Mouse (Mus musculus): ENCODE results near the gene Banp. TPM values are rescaled to one million over a fixed set of nuclear protein-coding genes. Genes with fewer than 3 reads are reported as not detected.

The Banp gene
- total and polyA plus RNA-seq, 3 experiments, result 35.7 to 50.7 (median 42.5) TPM

GRCm38 (mm10) chr8:121922101-121922500 lies 27.4 kb upstream of the Banp start:
- TF ChIP-seq GATA1 (IDR thresholded peaks at IDR 0.05; ENCODE audit: borderline replicate concordance, low read length) (no peak), CTCF (IDR thresholded peaks at IDR 0.05; ENCODE audit: low read depth, low read length) (no peak), POLR2AphosphoS5 (IDR thresholded peaks at IDR 0.05; ENCODE audit: insufficient replicate concordance, low read depth, low read length) (no peak), TAL1 (conservative IDR thresholded peaks at IDR 0.05; ENCODE audit: low read depth, low read length) (no peak), GATA2 (IDR thresholded peaks at IDR 0.05; ENCODE audit: borderline replicate concordance, low read depth, low read length) (no peak)
- Histone ChIP-seq H3K9me3 (replicated peaks) (no peaks in the 10 kb centered on the region), H3K4me1 (ENCODE audit: insufficient read depth, low read depth, low read length) (peaks cover 8% of the 10 kb centered on the region), H3K27me3 (ENCODE audit: insufficient read depth, low read length) (peaks cover 52% of the 10 kb centered on the region), H3K4me3 (ENCODE audit: low read depth, low read length) (no peak overlapping the region), H3K36me3 (replicated peaks) (no peaks in the 10 kb centered on the region)
- ATAC-seq (ENCODE audit: extremely low read depth, insufficient number of reproducible peaks, low FRiP score, poor library complexity, severe bottlenecking) (no peak), DNase-seq (ENCODE audit: low spot score) (no peak)

GRCm38 (mm10) chr8:121924681-121925080 lies 24.9 kb upstream of the Banp start:
- Histone ChIP-seq H3K4me1 (ENCODE audit: insufficient read depth, low read depth, low read length) (peaks cover 16% of the 10 kb centered on the region), H3K4me3 (ENCODE audit: low read depth, low read length) (no peak overlapping the region), H3K27me3 (ENCODE audit: insufficient read depth, low read length) (peaks cover 49% of the 10 kb centered on the region), H3K36me3 (replicated peaks) (no peaks in the 10 kb centered on the region), H3K9me3 (replicated peaks) (no peaks in the 10 kb centered on the region)
- DNase-seq (ENCODE audit: low spot score), result no peak
- no peak for TF ChIP-seq POLR2AphosphoS5 (IDR thresholded peaks at IDR 0.05; ENCODE audit: insufficient replicate concordance, low read depth, low read length)
- TF ChIP-seq GATA1 (IDR thresholded peaks at IDR 0.05; ENCODE audit: borderline replicate concordance, low read length), result no peak
- TF ChIP-seq CTCF (IDR thresholded peaks at IDR 0.05; ENCODE audit: low read depth, low read length), result no peak
- TF ChIP-seq TAL1 (conservative IDR thresholded peaks at IDR 0.05; ENCODE audit: low read depth, low read length), result no peak
- no peak for TF ChIP-seq GATA2 (IDR thresholded peaks at IDR 0.05; ENCODE audit: borderline replicate concordance, low read depth, low read length)
- ATAC-seq (ENCODE audit: extremely low read depth, insufficient number of reproducible peaks, low FRiP score, poor library complexity, severe bottlenecking), result no peak

DNA sequence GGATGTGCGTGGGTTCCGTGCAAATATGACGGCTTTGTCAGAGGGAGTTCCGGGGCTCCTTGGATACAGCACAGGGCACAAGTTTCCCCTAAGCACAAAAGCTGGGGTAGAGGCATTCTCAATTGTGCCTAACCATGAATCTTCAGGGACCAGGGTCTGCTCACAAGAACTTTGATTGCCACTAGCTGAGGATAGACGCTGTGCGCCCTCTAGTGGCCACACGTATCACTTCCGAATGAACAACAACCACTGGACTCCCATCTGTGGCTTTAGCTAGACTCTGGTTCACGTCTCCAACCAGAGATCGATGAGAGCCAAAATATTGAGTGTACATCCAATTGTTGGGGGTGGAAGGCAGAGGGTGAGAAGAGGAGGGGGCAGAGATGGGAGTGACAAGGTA lies 23.9 kb upstream of the Banp start:
- DNase-seq (ENCODE audit: low spot score) (peak; percentile 76), ATAC-seq (ENCODE audit: extremely low read depth, insufficient number of reproducible peaks, low FRiP score, poor library complexity, severe bottlenecking) (peak; percentile 40)
- Histone ChIP-seq H3K4me3 (ENCODE audit: low read depth, low read length) (no peak overlapping the region), H3K36me3 (replicated peaks) (no peaks in the 10 kb centered on the region), H3K4me1 (ENCODE audit: insufficient read depth, low read depth, low read length) (peaks cover 16% of the 10 kb centered on the region), H3K9me3 (replicated peaks) (no peaks in the 10 kb centered on the region), H3K27me3 (ENCODE audit: insufficient read depth, low read length) (peaks cover 50% of the 10 kb centered on the region)
- TF ChIP-seq CTCF (IDR thresholded peaks at IDR 0.05; ENCODE audit: low read depth, low read length) (peak; percentile 88), GATA1 (IDR thresholded peaks at IDR 0.05; ENCODE audit: borderline replicate concordance, low read length) (no peak)

DNA sequence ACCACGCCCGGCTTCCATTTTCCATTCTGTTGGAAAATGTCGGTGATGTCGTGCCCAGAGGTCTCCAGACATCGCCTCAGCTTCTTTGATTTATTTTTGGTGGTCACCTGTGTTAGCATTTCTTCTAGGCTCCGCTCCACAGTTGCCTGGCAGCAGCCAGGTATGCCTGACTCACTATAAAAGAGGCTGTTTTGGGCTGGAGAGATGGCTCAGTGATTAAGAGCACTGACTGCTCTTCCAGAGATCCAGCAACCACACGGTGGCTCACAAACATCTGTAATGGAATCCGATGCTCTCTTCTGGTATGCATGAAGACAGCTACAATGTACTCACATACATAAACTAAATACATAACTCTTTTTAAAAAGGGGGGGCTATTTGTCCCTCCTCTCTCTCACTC lies 23.3 kb upstream of the Banp start:
- DNase-seq (ENCODE audit: low spot score) (no peak), ATAC-seq (ENCODE audit: extremely low read depth, insufficient number of reproducible peaks, low FRiP score, poor library complexity, severe bottlenecking) (no peak)
- H3K36me3 ChIP-seq (replicated peaks), result no peaks in the 10 kb centered on the region
- H3K4me3 ChIP-seq (ENCODE audit: low read depth, low read length), result no peak overlapping the region
- H3K9me3 ChIP-seq (replicated peaks), result no peaks in the 10 kb centered on the region
- H3K27me3 ChIP-seq (ENCODE audit: insufficient read depth, low read length), result peaks cover 45% of the 10 kb centered on the region
- peaks cover 18% of the 10 kb centered on the region for H3K4me1 ChIP-seq (ENCODE audit: insufficient read depth, low read depth, low read length)
- TF ChIP-seq POLR2AphosphoS5 (IDR thresholded peaks at IDR 0.05; ENCODE audit: insufficient replicate concordance, low read depth, low read length), result no peak
- TF ChIP-seq CTCF (IDR thresholded peaks at IDR 0.05; ENCODE audit: low read depth, low read length), result no peak
- TF ChIP-seq TAL1 (conservative IDR thresholded peaks at IDR 0.05; ENCODE audit: low read depth, low read length), result no peak
- TF ChIP-seq GATA2 (IDR thresholded peaks at IDR 0.05; ENCODE audit: borderline replicate concordance, low read depth, low read length), result no peak
- no peak for TF ChIP-seq GATA1 (IDR thresholded peaks at IDR 0.05; ENCODE audit: borderline replicate concordance, low read length)

DNA sequence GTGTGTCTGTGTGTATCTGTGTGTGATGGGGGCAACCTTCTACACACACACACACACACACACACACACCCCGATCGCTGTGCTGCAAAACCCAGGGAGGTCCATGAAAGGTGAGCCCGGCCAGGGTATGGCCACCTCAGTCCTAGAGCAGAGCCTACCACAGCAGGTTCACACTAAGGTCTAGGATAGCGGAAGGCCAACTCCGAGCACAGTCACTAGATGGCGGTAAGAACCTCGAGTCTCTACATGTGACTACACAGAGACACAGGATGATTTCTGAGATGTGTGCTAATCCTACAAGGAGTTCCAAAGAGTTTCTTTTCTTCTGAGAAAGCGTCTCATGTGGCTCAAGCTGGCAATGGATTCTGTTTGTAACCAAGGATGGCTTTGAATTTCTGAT lies 22.2 kb upstream of the Banp start:
- H3K9me3 ChIP-seq (replicated peaks), result no peaks in the 10 kb centered on the region
- peak; percentile 67 for DNase-seq (ENCODE audit: low spot score)
- H3K4me3 ChIP-seq (ENCODE audit: low read depth, low read length), result no peak overlapping the region
- peaks cover 21% of the 10 kb centered on the region for H3K4me1 ChIP-seq (ENCODE audit: insufficient read depth, low read depth, low read length)
- peak; percentile 73; the same call in 1 of the 2 replicates for ATAC-seq (ENCODE audit: extremely low read depth, insufficient number of reproducible peaks, low FRiP score, poor library complexity, severe bottlenecking)
- TF ChIP-seq GATA2 (IDR thresholded peaks at IDR 0.05; ENCODE audit: borderline replicate concordance, low read depth, low read length), result no peak
- no peak for TF ChIP-seq POLR2AphosphoS5 (IDR thresholded peaks at IDR 0.05; ENCODE audit: insufficient replicate concordance, low read depth, low read length)
- peak; percentile 21; the same call in 1 of the 2 replicates for TF ChIP-seq CTCF (IDR thresholded peaks at IDR 0.05; ENCODE audit: low read depth, low read length)
- peaks cover 39% of the 10 kb centered on the region for H3K27me3 ChIP-seq (ENCODE audit: insufficient read depth, low read length)
- H3K36me3 ChIP-seq (replicated peaks), result no peaks in the 10 kb centered on the region

DNA sequence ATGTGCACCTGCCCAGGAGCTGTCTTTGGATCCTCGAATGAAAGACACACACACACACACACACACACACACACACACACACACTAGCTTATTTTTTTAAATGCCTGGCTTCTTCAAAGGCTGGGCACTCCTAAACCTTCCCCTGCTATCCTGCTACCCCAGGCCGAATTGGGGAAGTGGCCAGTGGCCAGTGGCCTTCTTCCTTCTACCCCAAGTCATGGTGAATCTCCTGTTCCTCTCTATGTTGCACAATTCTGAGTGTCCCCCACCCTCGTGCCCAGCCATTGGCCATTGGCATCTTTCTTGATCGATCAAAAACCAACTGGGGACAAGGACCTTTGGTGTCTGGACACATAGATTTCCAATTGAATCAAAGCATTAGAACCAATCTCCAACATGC lies 19.5 kb upstream of the Banp start:
- Histone ChIP-seq H3K9me3 (replicated peaks) (no peaks in the 10 kb centered on the region), H3K27me3 (ENCODE audit: insufficient read depth, low read length) (peaks cover 24% of the 10 kb centered on the region), H3K4me3 (ENCODE audit: low read depth, low read length) (no peak overlapping the region), H3K36me3 (replicated peaks) (no peaks in the 10 kb centered on the region), H3K4me1 (ENCODE audit: insufficient read depth, low read depth, low read length) (peaks cover 22% of the 10 kb centered on the region)
- TF ChIP-seq CTCF (IDR thresholded peaks at IDR 0.05; ENCODE audit: low read depth, low read length) (no peak), POLR2AphosphoS5 (IDR thresholded peaks at IDR 0.05; ENCODE audit: insufficient replicate concordance, low read depth, low read length) (no peak), GATA2 (IDR thresholded peaks at IDR 0.05; ENCODE audit: borderline replicate concordance, low read depth, low read length) (no peak), TAL1 (conservative IDR thresholded peaks at IDR 0.05; ENCODE audit: low read depth, low read length) (no peak), GATA1 (IDR thresholded peaks at IDR 0.05; ENCODE audit: borderline replicate concordance, low read length) (no peak)
- ATAC-seq (ENCODE audit: extremely low read depth, insufficient number of reproducible peaks, low FRiP score, poor library complexity, severe bottlenecking), result no peak
- DNase-seq (ENCODE audit: low spot score), result no peak

DNA sequence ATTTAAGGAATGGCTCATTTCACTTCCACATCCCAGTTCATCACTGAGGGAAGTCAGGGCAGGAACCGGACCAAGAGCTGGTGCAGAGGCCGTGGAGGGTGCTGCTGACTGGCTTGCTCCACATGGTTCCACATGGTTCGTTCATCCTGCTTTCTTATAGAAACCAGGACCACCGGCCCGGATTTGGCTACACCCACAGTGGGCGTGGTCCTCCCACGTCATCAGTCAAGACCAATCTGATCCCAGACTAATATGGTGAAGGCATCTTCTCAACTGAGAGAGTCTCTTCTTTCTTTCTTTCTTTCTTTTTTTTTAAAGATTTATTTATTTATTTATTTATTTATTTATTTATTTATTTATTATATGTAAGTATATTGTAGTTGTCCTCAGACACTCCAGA lies 18.0 kb upstream of the Banp start:
- Histone ChIP-seq H3K4me3 (ENCODE audit: low read depth, low read length) (no peak overlapping the region), H3K36me3 (replicated peaks) (no peaks in the 10 kb centered on the region), H3K4me1 (ENCODE audit: insufficient read depth, low read depth, low read length) (peaks cover 19% of the 10 kb centered on the region), H3K27me3 (ENCODE audit: insufficient read depth, low read length) (peaks cover 31% of the 10 kb centered on the region), H3K9me3 (replicated peaks) (no peaks in the 10 kb centered on the region)
- TF ChIP-seq GATA2 (IDR thresholded peaks at IDR 0.05; ENCODE audit: borderline replicate concordance, low read depth, low read length) (no peak), GATA1 (IDR thresholded peaks at IDR 0.05; ENCODE audit: borderline replicate concordance, low read length) (no peak), TAL1 (conservative IDR thresholded peaks at IDR 0.05; ENCODE audit: low read depth, low read length) (no peak), CTCF (IDR thresholded peaks at IDR 0.05; ENCODE audit: low read depth, low read length) (no peak), POLR2AphosphoS5 (IDR thresholded peaks at IDR 0.05; ENCODE audit: insufficient replicate concordance, low read depth, low read length) (no peak)
- ATAC-seq (ENCODE audit: extremely low read depth, insufficient number of reproducible peaks, low FRiP score, poor library complexity, severe bottlenecking) (no peak), DNase-seq (ENCODE audit: low spot score) (no peak)
